Mouse (Mus musculus) MEL (cell line): ENCODE data around the gene Rbms3.

Source experiments
- CTCF ChIP-seq, 3 experiments: IDR thresholded peaks in 2 of 3; conservative IDR thresholded peaks in 1 of 3; 2 replicates each; pipeline ENCODE4 v1.5.1; 2011 to 2012; ENCODE audit warnings: low read length in 3 of 3, low read depth in 2 of 3, mild to moderate bottlenecking in 2 of 3, improper control_type of control experiment in 1 of 3, inconsistent platforms in 1 of 3, mixed read lengths in 1 of 3, moderate library complexity in 1 of 3; ENCODE audit not compliant: control insufficient read depth in 1 of 3, insufficient read depth in 1 of 3, poor library complexity in 1 of 3, severe bottlenecking in 1 of 3
- EP300 ChIP-seq, 2 experiments: IDR thresholded peaks; 2 replicates each; pipeline ENCODE4 v1.6.1; 2011; ENCODE audit warnings: improper control_type of control experiment in 2 of 2, low read length in 2 of 2, low read depth in 1 of 2, mild to moderate bottlenecking in 1 of 2
- KAT2A ChIP-seq: conservative IDR thresholded peaks from 2 replicates; pipeline ENCODE4 v1.6.1; 2012; ENCODE audit warnings: low read depth, low read length, improper control_type of control experiment, inconsistent platforms
- POLR2A ChIP-seq, 2 experiments: IDR thresholded peaks; 2 replicates each; pipeline ENCODE4 v1.6.1; 2011 to 2012; ENCODE audit warnings: low read length in 2 of 2, mild to moderate bottlenecking in 2 of 2, control low read depth in 1 of 2, improper control_type of control experiment in 1 of 2, low read depth in 1 of 2, moderate library complexity in 1 of 2; ENCODE audit not compliant: control insufficient read depth in 1 of 2, insufficient read depth in 1 of 2, poor library complexity in 1 of 2
- POLR2AphosphoS5 ChIP-seq: IDR thresholded peaks from 2 replicates; pipeline ENCODE4 v1.6.1; 2012; ENCODE audit warnings: low read depth, borderline replicate concordance, mild to moderate bottlenecking, inconsistent platforms, low read length, moderate library complexity, mixed read lengths
- TCF12 ChIP-seq: IDR thresholded peaks from 2 replicates; pipeline ENCODE4 v1.6.1; 2014; ENCODE audit warnings: low read depth, mild to moderate bottlenecking, inconsistent platforms, low read length, improper control_type of control experiment, moderate library complexity

DNA sequence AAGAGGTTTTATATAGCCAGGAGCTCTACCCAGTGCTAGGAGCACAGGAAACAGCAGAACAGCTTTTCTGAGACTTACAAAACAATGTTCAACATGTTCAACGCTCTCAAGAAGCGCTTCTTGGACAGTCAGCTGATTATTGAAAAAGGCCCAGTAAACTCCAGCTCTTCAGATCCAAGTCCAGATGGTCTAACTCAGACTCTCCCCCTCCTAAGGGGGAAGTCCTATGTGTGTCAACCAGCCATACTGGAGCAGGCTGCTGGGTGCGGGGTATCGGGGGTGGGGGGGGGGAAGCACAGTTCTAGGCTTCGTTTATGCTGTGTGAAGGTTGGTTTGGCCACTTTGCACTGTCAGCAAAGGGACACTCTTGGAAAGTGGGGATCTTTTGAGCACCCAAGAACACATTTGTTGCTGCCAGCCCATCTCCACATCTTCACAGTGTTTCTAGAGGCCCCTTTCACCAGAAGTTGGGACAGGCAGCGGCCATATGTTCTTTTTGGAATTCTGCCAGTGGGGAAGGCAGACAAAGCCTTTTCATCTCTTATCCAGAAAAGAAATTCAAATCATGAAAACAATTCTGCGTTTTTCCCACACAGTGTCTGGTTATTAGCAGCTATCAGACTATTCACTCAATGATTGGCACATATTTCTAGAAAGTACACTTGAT is 485.5 kb downstream of the Rbms3 start:
- TF ChIP-seq POLR2A (IDR thresholded peaks at IDR 0.05; ENCODE audit: control insufficient read depth in 1 of 2, insufficient read depth in 1 of 2, low read depth in 1 of 2, low read length in 2 of 2, poor library complexity in 1 of 2) (no peak), POLR2AphosphoS5 (no peak), CTCF (IDR thresholded peaks at IDR 0.05 in 2 of 3, conservative IDR thresholded peaks at IDR 0.05 in 1 of 3; ENCODE audit: control insufficient read depth in 1 of 3, insufficient read depth in 1 of 3, low read depth in 2 of 3, low read length in 3 of 3, poor library complexity in 1 of 3, severe bottlenecking in 1 of 3) (no peak), EP300 (IDR thresholded peaks at IDR 0.05; ENCODE audit: low read depth in 1 of 2, low read length in 2 of 2) (no peak), KAT2A (no peak), TCF12 (no peak)
